Comparison of ENCODE assay signal across 7 mouse cellular contexts in the genomic region with DNA sequence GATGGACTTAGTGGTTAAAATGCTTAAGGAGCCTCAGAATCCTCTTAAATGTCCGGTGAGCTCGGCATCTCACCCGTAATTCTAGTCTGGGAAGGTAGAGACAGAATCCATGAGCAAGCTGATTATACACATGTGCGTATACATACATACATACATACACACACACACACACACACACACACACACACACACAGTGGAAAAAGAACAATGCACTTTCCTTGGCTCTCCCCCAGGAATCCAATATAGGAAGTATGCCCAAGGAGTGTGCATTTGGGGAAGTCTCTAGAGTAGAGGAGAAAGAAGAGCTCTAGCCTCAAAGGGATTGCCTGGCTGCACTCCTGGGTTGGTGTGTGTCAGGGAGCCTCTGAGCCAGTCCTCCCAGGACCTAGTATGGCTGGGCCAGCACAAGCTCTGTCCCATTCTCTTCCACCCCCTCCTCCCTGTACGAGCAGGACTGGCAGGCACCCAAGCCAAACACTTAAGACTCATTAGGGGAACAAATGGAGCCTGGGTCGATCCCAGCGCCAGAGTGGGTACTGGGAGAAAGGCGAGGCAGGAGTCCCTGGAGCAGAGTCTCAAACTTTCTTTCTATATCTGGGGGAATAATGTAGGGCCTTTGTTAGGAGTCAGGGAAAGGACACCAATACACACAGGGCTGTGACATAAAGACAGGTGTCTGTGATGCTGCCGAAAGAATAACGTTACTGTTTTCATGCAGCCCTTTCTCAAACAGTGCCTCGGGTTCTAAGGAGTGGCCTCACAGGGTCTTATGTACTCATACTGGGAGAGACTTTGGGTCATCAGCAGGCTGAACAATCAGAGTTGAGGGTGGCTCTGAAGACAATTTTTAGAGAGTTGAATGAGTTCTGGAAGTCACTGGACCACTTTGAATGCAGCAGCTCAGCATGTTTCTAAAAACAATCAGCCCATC. TPM values are rescaled to one million over a fixed set of nuclear protein-coding genes. Genes with fewer than 3 reads are reported as not detected.
DNase-seq lines count a peak whose midpoint lies in the region; ATAC-seq and TF ChIP-seq lines count a peak whose summit lies in the region.

No protein-coding gene starts in this region.

- peaks cover 5% of the 10 kb centered on the region; the same call in 1 of the 2 replicates for H3K4me1 ChIP-seq in heart, embryonic 10.5 days
- H3K4me1 ChIP-seq in thymus, adult 2 months (replicated peaks; ENCODE audit: control insufficient read depth, insufficient read depth, low read length) = no peaks in the 10 kb centered on the region

- no peak for TF ChIP-seq CTCF in thymus, adult 2 months (IDR thresholded peaks at IDR 0.05; ENCODE audit: borderline replicate concordance, control insufficient read depth, extremely low read depth, insufficient read depth, low read length, poor library complexity)

- TF ChIP-seq POLR2A in thymus, adult 2 months (IDR thresholded peaks at IDR 0.05; ENCODE audit: control insufficient read depth, extremely low read depth, insufficient read depth, low read length, poor library complexity) = no peak

- 0 out of 2 replicates have a peak overlapping the region, but pooled peaks have one; percentile 6 for H3K27ac ChIP-seq in heart, embryonic 10.5 days
- H3K27ac ChIP-seq in thymus, adult 2 months (ENCODE audit: control insufficient read depth, insufficient read depth, low read length) = no peak overlapping the region

- no peak overlapping the region for H3K4me3 ChIP-seq in heart, embryonic 10.5 days
- no peak overlapping the region for H3K4me3 ChIP-seq in thymus, adult 2 months (ENCODE audit: control insufficient read depth, insufficient read depth, low read length)

- no peaks in the 10 kb centered on the region for H3K27me3 ChIP-seq in heart, embryonic 10.5 days (ENCODE audit: insufficient read depth, poor library complexity, severe bottlenecking)
- H3K27me3 ChIP-seq in thymus, adult 2 months (ENCODE audit: control insufficient read depth, insufficient read depth, low read length) = no peaks in the 10 kb centered on the region

- H3K9me3 ChIP-seq in heart, embryonic 10.5 days = no peaks in the 10 kb centered on the region

- peak; percentile 46 for DNase-seq in right cerebral cortex, postnatal 4 days
- no peak for DNase-seq in right cerebral cortex, postnatal 25 days
- DNase-seq in heart, embryonic 10.5 days (ENCODE audit: low spot score) = no peak
- peak; percentile 91 to 94 for DNase-seq in lung, adult 18-20 months
- DNase-seq in thymus, adult 2 months = no peak
- no peak for DNase-seq in urinary bladder, postnatal 36 days (ENCODE audit: low spot score in 2 of 2)

- WGBS in heart, embryonic 10.5 days = 63% methylated on average over 11 of the region's 11 CpGs
- 82% methylated on average over 11 of the region's 11 CpGs for WGBS in thymus, adult 2 months

- no peak for ATAC-seq in inflammation-experienced regulatory T-cells, adult 6 months

- H3K36me3 ChIP-seq in heart, embryonic 10.5 days = no peaks in the 10 kb centered on the region
- no peaks in the 10 kb centered on the region for H3K36me3 ChIP-seq in thymus, adult 2 months (ENCODE audit: control insufficient read depth, insufficient read depth, low read length)

RNA-seq across cellular contexts. Expression of a gene that starts 41.2 kb away (rescaled TPM):
- polyA plus RNA-seq in heart, embryonic 10.5 days (2016; fragmentation: Nextera tagmentation; extraction: Ambion mirVana) = 24.7 and 25.9 TPM in 2 replicates
- 32.5 and 36.9 TPM in 2 replicates for polyA plus RNA-seq in thymus, adult 2 months (2012; rRNA removed)
- 1 to 10 TPM; 4.9 to 6.6 (median 5.0) TPM for polyA plus RNA-seq in inflammation-experienced regulatory T-cells, adult 6 months (2017; shearing (Covaris generic))

RNA-seq across cellular contexts. Expression of a gene that starts 47.0 kb away (rescaled TPM):
- 7.0 and 23.8 TPM in 2 replicates for polyA plus RNA-seq in heart, embryonic 10.5 days (2016; fragmentation: Nextera tagmentation; extraction: Ambion mirVana)
- polyA plus RNA-seq in thymus, adult 2 months (2012; rRNA removed) = 4.1 and 4.5 TPM in 2 replicates
- polyA plus RNA-seq in inflammation-experienced regulatory T-cells, adult 6 months (2017; shearing (Covaris generic)) = not detected

RNA-seq across cellular contexts. Expression of a gene that starts 51.7 kb away (rescaled TPM):
- 1.1 and 1.6 TPM in 2 replicates for polyA plus RNA-seq in heart, embryonic 10.5 days (2016; fragmentation: Nextera tagmentation; extraction: Ambion mirVana)
- polyA plus RNA-seq in thymus, adult 2 months (2012; rRNA removed) = 0.38 and 0.54 TPM in 2 replicates
- polyA plus RNA-seq in inflammation-experienced regulatory T-cells, adult 6 months (2017; shearing (Covaris generic)) = 1 to 10 TPM in 1 of 3 experiments, not detected in 2; 1.3 TPM

RNA-seq across cellular contexts. Expression of a gene that starts 51.9 kb away (rescaled TPM):
- polyA plus RNA-seq in heart, embryonic 10.5 days (2016; fragmentation: Nextera tagmentation; extraction: Ambion mirVana) = 223 and 273 TPM in 2 replicates
- polyA plus RNA-seq in thymus, adult 2 months (2012; rRNA removed) = 248 and 287 TPM in 2 replicates
- 100 to 1,000 TPM; 151 to 189 (median 155) TPM for polyA plus RNA-seq in inflammation-experienced regulatory T-cells, adult 6 months (2017; shearing (Covaris generic))

Comparison
In these comparisons a context has a peak if more than half of its experiments do, and no peak if none do; other contexts are left out.
1. DNase-seq: peak in right cerebral cortex, postnatal 4 days (single experiment) and lung, adult 18-20 months (2 of 2); none in right cerebral cortex, postnatal 25 days (single experiment), heart, embryonic 10.5 days (single experiment), thymus, adult 2 months (single experiment) and urinary bladder, postnatal 36 days (0 of 2).